13 mouse cellular contexts compared by ENCODE assay signal in genomic region chr1:53063921-53064320, GRCm38 (mm10). TPM values are rescaled to one million over a fixed set of nuclear protein-coding genes. Genes with fewer than 3 reads are reported as not detected.
"Had no signal": no experiment of that assay in that cellular context is flagged by ENCODE, and none has a peak within 500 bp of the region (broad histone marks: within the 10 kb centered on the region; RNA-seq: fewer than 3 reads in every experiment).

No protein-coding gene starts in this region.

- DNase-seq: forebrain, postnatal 0 days; heart, adult 11 months; heart, adult 2 months; heart, postnatal 14 days; heart, postnatal 36 days; kidney, adult 18-20 months; kidney, adult 8-10 months; kidney, postnatal 10 days; kidney, postnatal 25 days; kidney, postnatal 4 days; liver; liver, embryonic 13.5 days had no signal

RNA-seq across cellular contexts. Expression of gene Mstn, which starts 2.5 kb away (rescaled TPM):
- total RNA-seq: hematopoietic stem cell, adult 5-6 weeks had no signal

RNA-seq across cellular contexts. Expression of gene 1700019D03Rik, which starts 43.9 kb away (rescaled TPM):
- total RNA-seq: hematopoietic stem cell, adult 5-6 weeks had no signal
